Comparison of ENCODE assay signal across 26 mouse cellular contexts in genomic region chr3:152171236-152171635, GRCm38 (mm10). TPM values are rescaled to one million over a fixed set of nuclear protein-coding genes. Genes with fewer than 3 reads are reported as not detected.
DNase-seq lines count a peak whose midpoint lies in the region; ATAC-seq lines count a peak whose summit lies in the region.
"Had no signal": no experiment of that assay in that cellular context is flagged by ENCODE, and none has a peak within 500 bp of the region (broad histone marks: within the 10 kb centered on the region; RNA-seq: fewer than 3 reads in every experiment).

No protein-coding gene starts in this region.

- H3K27me3 ChIP-seq in heart, embryonic 12.5 days (replicated peaks), result no peaks in the 10 kb centered on the region
- H3K27me3 ChIP-seq in intestine, embryonic 14.5 days (replicated peaks; ENCODE audit: control insufficient read depth, insufficient read depth, low read length), result peaks cover 1% of the 10 kb centered on the region; the same call in 1 of the 2 replicates
- H3K27me3 ChIP-seq: Patski had no signal

- H3K9ac ChIP-seq in heart, embryonic 12.5 days, result no peak overlapping the region
- H3K9ac ChIP-seq in intestine, embryonic 14.5 days (ENCODE audit: low read length), result no peak overlapping the region
- H3K9ac ChIP-seq: forebrain, postnatal 0 days; neural tube, embryonic 12.5 days had no signal

- no peak overlapping the region for H3K4me3 ChIP-seq in heart, embryonic 12.5 days
- H3K4me3 ChIP-seq in intestine, embryonic 14.5 days (ENCODE audit: low read depth, low read length), result no peak overlapping the region
- H3K4me3 ChIP-seq: heart, embryonic 10.5 days; layer of hippocampus, adult 2 months; neural tube, embryonic 12.5 days had no signal

- peak overlapping the region; percentile 39; the same call in 1 of the 2 replicates for H3K27ac ChIP-seq in heart, embryonic 12.5 days (ENCODE audit: poor library complexity, severe bottlenecking)
- H3K27ac ChIP-seq in intestine, embryonic 14.5 days (ENCODE audit: low read depth), result no peak overlapping the region; the same call in 1 of the 2 replicates
- H3K27ac ChIP-seq: heart, embryonic 10.5 days; layer of hippocampus, adult 2 months; neural tube, embryonic 12.5 days had no signal

- 36% methylated on average over 2 of the region's 2 CpGs for WGBS in heart, embryonic 12.5 days
- 43% methylated on average over 2 of the region's 2 CpGs for WGBS in intestine, embryonic 14.5 days

- peak; percentile 51 for ATAC-seq in heart, embryonic 12.5 days (ENCODE audit: insufficient number of reproducible peaks, low FRiP score)
- peak; percentile 37; the same call in 1 of the 2 replicates for ATAC-seq in intestine, embryonic 14.5 days (replicated peaks; ENCODE audit: low FRiP score, low TSS enrichment, low read depth)
- ATAC-seq: forebrain, postnatal 0 days; hindbrain, embryonic 16.5 days had no signal

- DNase-seq in heart, adult 18-20 months, result no peak
- DNase-seq in lung, postnatal 36 days, result peak; percentile 37
- no peak for DNase-seq in lung, postnatal 10 days
- no peak for DNase-seq in intestine, embryonic 14.5 days (ENCODE audit: low spot score)
- peak; percentile 86 for DNase-seq in yolk sac, embryonic 10.5 days (ENCODE audit: low spot score)
- no peak for DNase-seq in thymus, postnatal 0 days (ENCODE audit: low spot score)
- DNase-seq in left cerebral cortex, postnatal 10 days (ENCODE audit: extremely low spot score in 1 of 2, low spot score in 2 of 2), result no peak
- DNase-seq: adrenal gland, postnatal 25 days; B cell, adult 2 months; cerebellum, adult 11 months; cerebellum, postnatal 14 days; forebrain, postnatal 0 days; gastrocnemius, postnatal 36 days; kidney, adult 2 months; kidney, postnatal 14 days; layer of hippocampus, postnatal 36 days; lung, adult 2 months; right cerebral cortex, postnatal 4 days; thymus, postnatal 4 days had no signal

- no peak overlapping the region for H3K4me2 ChIP-seq in heart, embryonic 12.5 days
- no peak overlapping the region for H3K4me2 ChIP-seq in intestine, embryonic 14.5 days (ENCODE audit: low read length)
- H3K4me2 ChIP-seq: neural tube, embryonic 12.5 days had no signal

- intact Hi-C loops in left cerebral cortex, postnatal 10 days (cut with DNase I), result no loop called here

- H3K9me3 ChIP-seq in heart, embryonic 12.5 days (replicated peaks), result no peaks in the 10 kb centered on the region
- no peaks in the 10 kb centered on the region for H3K9me3 ChIP-seq in intestine, embryonic 14.5 days (ENCODE audit: control insufficient read depth, low read length)
- H3K9me3 ChIP-seq: heart, embryonic 10.5 days; neural tube, embryonic 12.5 days had no signal

- H3K36me3 ChIP-seq in heart, embryonic 12.5 days, result no peaks in the 10 kb centered on the region
- H3K36me3 ChIP-seq in intestine, embryonic 14.5 days (ENCODE audit: control insufficient read depth, insufficient read depth, low read length), result no peaks in the 10 kb centered on the region
- H3K36me3 ChIP-seq: heart, embryonic 10.5 days; neural tube, embryonic 12.5 days had no signal

- H3K4me1 ChIP-seq in heart, embryonic 12.5 days (replicated peaks), result peaks cover 34% of the 10 kb centered on the region
- peaks cover 5% of the 10 kb centered on the region for H3K4me1 ChIP-seq in intestine, embryonic 14.5 days (replicated peaks; ENCODE audit: control insufficient read depth, insufficient read depth, low read length)

RNA-seq across cellular contexts. Expression of gene Gipc2, which starts 5.2 kb away (rescaled TPM):
- polyA plus RNA-seq in heart, embryonic 12.5 days (2016; fragmentation: Nextera tagmentation; extraction: Ambion mirVana), result 1.3 and 4.5 TPM in 2 replicates
- 1 to 10 TPM; 4.4 to 5.0 TPM for total RNA-seq in heart, adult 18-20 months (2021)
- 96.5 and 103 TPM in 2 replicates for polyA plus RNA-seq in intestine, embryonic 14.5 days (2014; fragmentation: Nextera tagmentation; extraction: Ambion mirVana)
- 1.1 and 1.4 TPM in 2 replicates for polyA plus RNA-seq in thymus, postnatal 0 days (2015; fragmentation: Nextera tagmentation; extraction: Ambion mirVana)
- 1 to 10 TPM; 3.6 to 4.0 TPM for total RNA-seq in left cerebral cortex, postnatal 10 days (2021)
- total RNA-seq: monocyte, adult 5-6 weeks had no signal

RNA-seq across cellular contexts. Expression of gene Dnajb4, which starts 38.9 kb away (rescaled TPM):
- 53.0 and 56.3 TPM in 2 replicates for polyA plus RNA-seq in heart, embryonic 12.5 days (2016; fragmentation: Nextera tagmentation; extraction: Ambion mirVana)
- total RNA-seq in heart, adult 18-20 months (2021), result 100 to 1,000 TPM; 118 to 137 TPM
- polyA plus RNA-seq in intestine, embryonic 14.5 days (2014; fragmentation: Nextera tagmentation; extraction: Ambion mirVana), result 24.1 and 25.9 TPM in 2 replicates
- 35.3 and 37.0 TPM in 2 replicates for polyA plus RNA-seq in thymus, postnatal 0 days (2015; fragmentation: Nextera tagmentation; extraction: Ambion mirVana)
- 10 to 100 TPM; 47.4 to 51.2 TPM for total RNA-seq in left cerebral cortex, postnatal 10 days (2021)

RNA-seq across cellular contexts. Expression of gene Fubp1, which starts 39.0 kb away (rescaled TPM):
- 142 and 146 TPM in 2 replicates for polyA plus RNA-seq in heart, embryonic 12.5 days (2016; fragmentation: Nextera tagmentation; extraction: Ambion mirVana)
- 10 to 100 TPM; 51.2 to 52.5 TPM for total RNA-seq in heart, adult 18-20 months (2021)
- 228 and 242 TPM in 2 replicates for polyA plus RNA-seq in intestine, embryonic 14.5 days (2014; fragmentation: Nextera tagmentation; extraction: Ambion mirVana)
- polyA plus RNA-seq in thymus, postnatal 0 days (2015; fragmentation: Nextera tagmentation; extraction: Ambion mirVana), result 234 and 249 TPM in 2 replicates
- 100 to 1,000 TPM; 125 to 129 TPM for total RNA-seq in left cerebral cortex, postnatal 10 days (2021)

Comparison
In these comparisons a context has a peak if more than half of its experiments do, and no peak if none do; other contexts are left out.
1. DNase-seq: peak in lung, postnatal 36 days (single experiment) and yolk sac, embryonic 10.5 days (single experiment); none in heart, adult 18-20 months (0 of 2), lung, postnatal 10 days (single experiment), intestine, embryonic 14.5 days (single experiment), thymus, postnatal 0 days (single experiment) and left cerebral cortex, postnatal 10 days (0 of 2).
2. RNA of gene Gipc2, which starts 5.2 kb away (polyA plus RNA-seq): 96.5 to 103 TPM in intestine, embryonic 14.5 days; 1.3 to 4.5 TPM in heart, embryonic 12.5 days and 1.1 to 1.4 TPM in thymus, postnatal 0 days; every median in the first group is over 10 times any median in the second.